In the genomic region with DNA sequence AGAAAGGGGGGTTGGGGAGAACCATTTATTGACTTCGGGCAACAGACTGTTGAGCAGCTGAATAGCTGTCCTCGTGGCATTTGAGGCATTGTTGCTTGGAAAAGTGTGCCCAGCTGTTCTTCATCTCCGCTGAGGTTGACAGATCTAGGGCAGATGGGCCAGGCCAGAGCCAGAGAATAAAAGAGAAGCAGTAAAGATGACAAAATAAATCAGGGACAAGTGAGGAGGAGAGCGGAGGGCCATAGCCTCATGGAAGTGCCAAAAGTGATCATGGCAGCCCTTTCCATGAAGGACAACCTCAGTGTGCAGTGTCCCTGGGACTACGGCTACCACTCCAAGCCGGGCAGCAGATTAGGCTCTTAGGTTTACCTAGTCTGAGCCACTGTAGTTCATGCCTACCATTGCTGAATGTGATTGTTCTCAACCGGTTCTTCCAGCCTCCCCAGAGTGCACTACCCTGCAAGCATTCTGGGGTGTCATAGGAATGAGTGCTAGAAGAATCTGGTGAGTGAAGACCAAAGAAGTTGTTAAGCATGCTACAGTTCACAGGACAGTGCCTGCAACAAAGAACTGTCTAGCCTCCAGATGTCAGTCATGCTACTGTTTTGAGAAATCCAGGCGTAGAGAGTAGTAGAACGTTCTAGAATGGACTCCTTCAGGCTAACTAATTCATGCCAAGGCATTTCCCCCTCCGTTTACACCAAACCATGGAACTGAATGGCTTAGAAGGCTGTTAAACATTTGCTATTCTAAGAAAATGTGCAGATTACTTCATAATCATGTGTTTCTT, we compare ENCODE assay signal across 10 mouse cellular contexts.
DNase-seq lines count a peak whose midpoint lies in the region; ATAC-seq and TF ChIP-seq lines count a peak whose summit lies in the region.
"Had no signal": no experiment of that assay in that cellular context is flagged by ENCODE, and none has a peak within 500 bp of the region (broad histone marks: within the 10 kb centered on the region; RNA-seq: fewer than 3 reads in every experiment).

No protein-coding gene starts in this region.

- no peak overlapping the region for H3K9ac ChIP-seq in midbrain, embryonic 15.5 days
- H3K9ac ChIP-seq in midbrain, embryonic 14.5 days (replicated peaks; ENCODE audit: low read length): no peak overlapping the region
- no peak overlapping the region for H3K9ac ChIP-seq in stomach, postnatal 0 days (ENCODE audit: low read length)
- H3K9ac ChIP-seq: heart, embryonic 13.5 days had no signal

- H3K4me3 ChIP-seq in midbrain, embryonic 15.5 days: no peak overlapping the region
- H3K4me3 ChIP-seq in midbrain, embryonic 14.5 days (replicated peaks; ENCODE audit: low read depth, low read length): no peak overlapping the region
- H3K4me3 ChIP-seq in hindbrain, embryonic 10.5 days: no peak overlapping the region
- H3K4me3 ChIP-seq in stomach, postnatal 0 days (ENCODE audit: low read depth, low read length): no peak overlapping the region
- H3K4me3 ChIP-seq: heart, embryonic 13.5 days; left cerebral cortex, adult 2 months had no signal

- no peak overlapping the region for H3K4me2 ChIP-seq in midbrain, embryonic 15.5 days
- H3K4me2 ChIP-seq in midbrain, embryonic 14.5 days (ENCODE audit: low read length): no peak overlapping the region
- H3K4me2 ChIP-seq in stomach, postnatal 0 days (replicated peaks; ENCODE audit: low read depth): no peak overlapping the region
- H3K4me2 ChIP-seq: heart, embryonic 13.5 days had no signal

- no peaks in the 10 kb centered on the region for H3K9me3 ChIP-seq in midbrain, embryonic 15.5 days
- no peaks in the 10 kb centered on the region for H3K9me3 ChIP-seq in midbrain, embryonic 14.5 days (ENCODE audit: control insufficient read depth, low read length)
- H3K9me3 ChIP-seq in hindbrain, embryonic 10.5 days: no peaks in the 10 kb centered on the region
- H3K9me3 ChIP-seq in stomach, postnatal 0 days (ENCODE audit: control insufficient read depth, low read length): no peaks in the 10 kb centered on the region
- H3K9me3 ChIP-seq: heart, embryonic 13.5 days had no signal

- peak; percentile 45; the same call in 1 of the 2 replicates for TF ChIP-seq CTCF in stomach, postnatal 0 days (IDR thresholded peaks at IDR 0.05; ENCODE audit: low read depth)

- no peaks in the 10 kb centered on the region for H3K4me1 ChIP-seq in midbrain, embryonic 15.5 days
- no peaks in the 10 kb centered on the region for H3K4me1 ChIP-seq in midbrain, embryonic 14.5 days (ENCODE audit: control insufficient read depth, insufficient read depth, low read length)
- H3K4me1 ChIP-seq in hindbrain, embryonic 10.5 days (replicated peaks): no peaks in the 10 kb centered on the region
- H3K4me1 ChIP-seq in stomach, postnatal 0 days (replicated peaks; ENCODE audit: control insufficient read depth, insufficient read depth): peaks cover 2% of the 10 kb centered on the region; the same call in 1 of the 2 replicates

- TF ChIP-seq EP300 in stomach, postnatal 0 days (optimal IDR thresholded peaks at IDR 0.05): no peak

- peaks cover 31% of the 10 kb centered on the region for H3K36me3 ChIP-seq in midbrain, embryonic 15.5 days (replicated peaks)
- H3K36me3 ChIP-seq in midbrain, embryonic 14.5 days (ENCODE audit: control insufficient read depth, insufficient read depth, low read length): peaks cover 77% of the 10 kb centered on the region
- peaks cover 98% of the 10 kb centered on the region for H3K36me3 ChIP-seq in hindbrain, embryonic 10.5 days
- no peaks in the 10 kb centered on the region; the same call in 1 of the 2 replicates for H3K36me3 ChIP-seq in stomach, postnatal 0 days (ENCODE audit: control insufficient read depth, insufficient read depth, low read length)

- DNase-seq in midbrain, embryonic 14.5 days: no peak
- DNase-seq in hindbrain, embryonic 10.5 days (ENCODE audit: low spot score): no peak
- DNase-seq in kidney, postnatal 25 days: peak; percentile 42 to 50
- DNase-seq in stomach, postnatal 0 days (ENCODE audit: low spot score): no peak
- no peak for DNase-seq in spleen, adult 18-20 months
- DNase-seq: thymus, postnatal 25 days had no signal

- H3K27ac ChIP-seq in midbrain, embryonic 15.5 days: 0 out of 2 replicates have a peak overlapping the region, but pooled peaks have one; percentile 20
- H3K27ac ChIP-seq in midbrain, embryonic 14.5 days (replicated peaks; ENCODE audit: low read depth, low read length): no peak overlapping the region; the same call in 1 of the 2 replicates
- 0 out of 2 replicates have a peak overlapping the region, but pooled peaks have one; percentile 2 for H3K27ac ChIP-seq in hindbrain, embryonic 10.5 days
- H3K27ac ChIP-seq in stomach, postnatal 0 days (replicated peaks): peak overlapping the region; percentile 58
- H3K27ac ChIP-seq: heart, embryonic 13.5 days; left cerebral cortex, adult 2 months had no signal

- no peaks in the 10 kb centered on the region for H3K27me3 ChIP-seq in midbrain, embryonic 15.5 days (replicated peaks)
- H3K27me3 ChIP-seq in midbrain, embryonic 14.5 days (ENCODE audit: control insufficient read depth, insufficient read depth, low read length): no peaks in the 10 kb centered on the region
- H3K27me3 ChIP-seq in hindbrain, embryonic 10.5 days (ENCODE audit: insufficient read depth, poor library complexity, severe bottlenecking): no peaks in the 10 kb centered on the region
- H3K27me3 ChIP-seq in stomach, postnatal 0 days (ENCODE audit: control insufficient read depth, insufficient read depth, low read length): no peaks in the 10 kb centered on the region
- H3K27me3 ChIP-seq: heart, embryonic 13.5 days had no signal

- no peak for ATAC-seq in midbrain, embryonic 15.5 days (replicated peaks)
- ATAC-seq in midbrain, embryonic 14.5 days (ENCODE audit: low FRiP score, low TSS enrichment): no peak
- ATAC-seq in stomach, postnatal 0 days (ENCODE audit: low FRiP score, low TSS enrichment): no peak
- no peak for ATAC-seq in granulocyte monocyte progenitor cell, adult 5-6 weeks (replicated peaks; ENCODE audit: poor library complexity, severe bottlenecking)

- WGBS in midbrain, embryonic 15.5 days: 80% methylated on average over 10 of the region's 10 CpGs
- WGBS in midbrain, embryonic 14.5 days: 79% methylated on average over 10 of the region's 10 CpGs
- WGBS in hindbrain, embryonic 10.5 days: 87% methylated on average over 10 of the region's 10 CpGs
- 56% methylated on average over 10 of the region's 10 CpGs for WGBS in stomach, postnatal 0 days

Comparison
In these comparisons a context has a peak if more than half of its experiments do, and no peak if none do; other contexts are left out.
1. DNase-seq: peak in kidney, postnatal 25 days (2 of 2); none in midbrain, embryonic 14.5 days (single experiment), hindbrain, embryonic 10.5 days (single experiment), stomach, postnatal 0 days (single experiment) and spleen, adult 18-20 months (0 of 2).